Mouse (Mus musculus): ENCODE data around the gene Omt2b.

GRCm38 (mm10) chr9:78368671-78369293, 41.4 kb downstream of the Omt2b start:
- TF ChIP-seq CTCF (IDR thresholded peaks at IDR 0.05; ENCODE audit: extremely low read depth, insufficient read depth, insufficient read length, insufficient replicate concordance) (no peak), POLR2A (IDR thresholded peaks at IDR 0.05; ENCODE audit: low read depth, low read length) (no peak)

Measured in spleen, adult 2 months (tissue).